Mouse (Mus musculus): ENCODE data around the gene Mrgprb4.

The Mrgprb4 gene

DNA sequence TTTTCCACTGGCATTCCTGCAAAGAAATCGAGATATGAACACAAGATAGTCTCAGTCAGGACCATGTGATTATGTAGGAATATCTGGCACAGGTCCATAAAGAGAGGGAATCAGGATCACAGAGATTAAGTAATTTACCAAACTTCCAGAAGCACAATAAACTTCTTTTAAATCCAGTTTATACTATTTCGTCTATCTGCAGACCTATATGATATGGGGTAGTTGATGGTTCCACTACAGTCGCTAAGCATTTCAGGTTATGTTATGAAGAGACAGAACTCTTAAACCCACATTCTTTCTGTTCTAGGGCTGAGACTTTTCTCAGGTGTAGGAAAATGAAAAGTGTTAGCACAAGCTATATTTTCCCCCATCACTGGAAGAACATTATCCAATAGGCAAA, at the start of gene Mrgprb4:
Gene Mrgprb4, minus strand, starts transcription at position 101 of the 400 bp plus-strand sequence.
- no peak for DNase-seq (ENCODE audit: low read depth, low spot score)

DNA sequence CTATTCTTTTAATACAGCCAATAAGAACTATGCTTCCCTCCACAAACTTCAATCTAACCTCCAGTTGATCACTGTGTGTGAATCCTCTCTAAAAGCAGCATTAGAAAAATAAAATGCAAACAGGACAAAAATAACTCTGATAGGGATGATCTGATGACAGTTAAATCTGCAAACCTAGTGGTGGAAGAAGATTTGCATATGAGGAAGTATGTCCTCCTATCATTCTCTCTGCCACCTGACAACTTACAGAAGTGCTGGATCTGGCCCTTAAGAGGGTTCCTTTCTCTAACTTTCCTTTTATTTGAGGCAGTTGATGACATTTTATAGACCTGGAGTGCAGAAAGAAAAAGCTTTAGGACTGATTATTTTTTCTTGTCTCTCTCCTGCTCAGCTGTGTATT, 27.0 kb upstream of the Mrgprb4 start:
- DNase-seq (ENCODE audit: low read depth, low spot score) = no peak

DNA sequence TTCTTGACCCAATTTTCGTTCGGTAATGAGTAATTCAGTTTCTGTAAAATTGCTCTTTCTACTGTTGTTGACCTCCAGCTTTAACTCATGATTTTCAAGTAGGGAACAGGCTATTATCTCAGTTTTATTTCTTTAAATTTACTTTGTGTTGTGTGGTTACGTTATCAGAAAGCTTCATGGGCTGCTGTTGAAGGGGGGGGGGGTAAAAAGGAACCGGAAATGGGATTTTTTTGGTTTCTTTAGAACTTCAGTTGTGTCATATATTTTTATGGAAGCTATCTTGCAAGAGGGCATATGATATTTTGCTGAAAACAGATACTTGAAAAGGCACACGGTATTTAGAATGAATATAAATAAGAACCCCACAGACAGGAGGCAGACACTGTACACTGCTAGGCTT, 26.0 kb upstream of the Mrgprb4 start:
- DNase-seq (ENCODE audit: low read depth, low spot score) = no peak

GRCm38 (mm10) chr7:48168919-48169318, 30.2 kb downstream of the Mrgprb4 start, which contains the start of gene Mrgprb5:
Gene Mrgprb5, minus strand, starts transcription at chr7:48169019.
- DNase-seq (ENCODE audit: low read depth, low spot score) = no peak

GRCm38 (mm10) chr7:48167471-48167870, 31.6 kb downstream of the Mrgprb4 start:
- DNase-seq (ENCODE audit: low read depth, low spot score) = no peak

All from c-Kit-negative CD71-positive TER-119-positive erythroid progenitor cells, embryonic 14.5 days (primary cell).